8 mouse cellular contexts compared by ENCODE assay signal in genomic region chr5:144100149-144100935, GRCm38 (mm10). TPM values are rescaled to one million over a fixed set of nuclear protein-coding genes. Genes with fewer than 3 reads are reported as not detected.
DNase-seq lines count a peak whose midpoint lies in the region; ATAC-seq and TF ChIP-seq lines count a peak whose summit lies in the region.

TSS of gene Lmtk2 (plus strand) at chr5:144100436.

- peak; percentile 98 for ATAC-seq in frontal cortex, adult (ENCODE audit: low TSS enrichment)
- peak; percentile 100 for ATAC-seq in lung, postnatal 0 days

- no peaks in the 10 kb centered on the region for H3K36me3 ChIP-seq in hindbrain, embryonic 10.5 days
- H3K36me3 ChIP-seq in lung, postnatal 0 days (ENCODE audit: insufficient read depth, low read length), result no peaks in the 10 kb centered on the region

- TF ChIP-seq EP300 in lung, postnatal 0 days (IDR thresholded peaks at IDR 0.05), result no peak

- peaks cover 29% of the 10 kb centered on the region for H3K4me1 ChIP-seq in hindbrain, embryonic 10.5 days (replicated peaks)
- peaks cover 4% of the 10 kb centered on the region; the same call in 1 of the 2 replicates for H3K4me1 ChIP-seq in lung, postnatal 0 days (ENCODE audit: insufficient read depth, low read depth, low read length)

- peak within 1 kb of the TSS; percentile 82 for H3K9ac ChIP-seq in lung, postnatal 0 days (replicated peaks; ENCODE audit: low read depth)

- peak; percentile 78 for DNase-seq in MEL-GATA-1-ER (ENCODE audit: extremely low read depth, low read depth)
- DNase-seq in cerebellum, adult 8-10 months, result peak; percentile 98
- peak; percentile 93 for DNase-seq in hindbrain, embryonic 10.5 days (ENCODE audit: low spot score)
- peak; percentile 97 for DNase-seq in layer of hippocampus, adult 9-11 months
- peak; percentile 98 for DNase-seq in lung, postnatal 0 days (ENCODE audit: low spot score)
- peak; percentile 97 for DNase-seq in ovary, postnatal 14 days (ENCODE audit: low spot score)
- DNase-seq in thymus, postnatal 14 days, result peak; percentile 97

- H3K4me3 ChIP-seq in hindbrain, embryonic 10.5 days, result peak within 1 kb of the TSS; percentile 99
- H3K4me3 ChIP-seq in lung, postnatal 0 days (ENCODE audit: low read depth, low read length), result peak within 1 kb of the TSS; percentile 98

- H3K27ac ChIP-seq in hindbrain, embryonic 10.5 days, result peak within 1 kb of the TSS; percentile 95
- peak within 1 kb of the TSS; percentile 86 for H3K27ac ChIP-seq in lung, postnatal 0 days (ENCODE audit: low read length)

- under 1% methylated on average over 90 of the region's 90 CpGs for WGBS in hindbrain, embryonic 10.5 days
- WGBS in lung, postnatal 0 days, result under 1% methylated on average over 62 of the region's 90 CpGs

- peak within 1 kb of the TSS; percentile 98 for H3K4me2 ChIP-seq in lung, postnatal 0 days (replicated peaks; ENCODE audit: low read depth, low read length)

- peak; percentile 90 for TF ChIP-seq CTCF in lung, postnatal 0 days (IDR thresholded peaks at IDR 0.05)

- no peaks in the 10 kb centered on the region for H3K9me3 ChIP-seq in hindbrain, embryonic 10.5 days
- H3K9me3 ChIP-seq in lung, postnatal 0 days (ENCODE audit: low read length), result no peaks in the 10 kb centered on the region

- H3K27me3 ChIP-seq in hindbrain, embryonic 10.5 days (ENCODE audit: insufficient read depth, poor library complexity, severe bottlenecking), result no peaks in the 10 kb centered on the region
- H3K27me3 ChIP-seq in lung, postnatal 0 days (replicated peaks; ENCODE audit: insufficient read depth, low read length), result 0 out of 2 replicates have a peak, but pooled peaks cover 2% of the 10 kb centered on the region

RNA-seq across cellular contexts. Expression of gene Lmtk2, which starts in this region (rescaled TPM):
- 5.4 and 5.8 TPM in 2 replicates for polyA plus RNA-seq in hindbrain, embryonic 10.5 days (2016; fragmentation: Nextera tagmentation; extraction: Ambion mirVana)
- polyA plus RNA-seq in lung, postnatal 0 days (2015; fragmentation: Nextera tagmentation; extraction: Ambion mirVana), result 4.5 and 4.7 TPM in 2 replicates

Comparison
In these comparisons a context has a peak if more than half of its experiments do, and no peak if none do; other contexts are left out.
1. Peak in every context shown above with its lines: DNase-seq, ATAC-seq, H3K4me3 ChIP-seq and H3K27ac ChIP-seq.